Mouse (Mus musculus) C2C12 (cell line): ENCODE data around the gene Insm1.

Experiments
- CEBPB ChIP-seq: IDR thresholded peaks from one replicate; pipeline ENCODE4 v1.6.1; 2011; ENCODE audit warnings: low read depth, mild to moderate bottlenecking, control low read depth, moderate library complexity
- CTCF ChIP-seq: IDR thresholded peaks from one replicate; pipeline ENCODE4 v1.5.1; 2011; ENCODE audit not compliant: control insufficient read depth, insufficient read depth, insufficient read length
- MAX ChIP-seq: IDR thresholded peaks from one replicate; pipeline ENCODE4 v1.6.1; 2011; ENCODE audit warnings: mild to moderate bottlenecking, control low read depth
- MYOD1 ChIP-seq: IDR thresholded peaks from one replicate; pipeline ENCODE4 v1.6.1; 2011; ENCODE audit warnings: low read depth; ENCODE audit not compliant: control insufficient read depth, insufficient read length
- MYOG ChIP-seq: IDR thresholded peaks from one replicate; pipeline ENCODE4 v1.6.1; 2011; ENCODE audit not compliant: control insufficient read depth, insufficient read length; ENCODE audit errors: extremely low read depth
- USF1 ChIP-seq: IDR thresholded peaks from one replicate; pipeline ENCODE4 v1.6.1; 2011; ENCODE audit warnings: low read depth, mild to moderate bottlenecking, control low read depth, moderate library complexity

DNA sequence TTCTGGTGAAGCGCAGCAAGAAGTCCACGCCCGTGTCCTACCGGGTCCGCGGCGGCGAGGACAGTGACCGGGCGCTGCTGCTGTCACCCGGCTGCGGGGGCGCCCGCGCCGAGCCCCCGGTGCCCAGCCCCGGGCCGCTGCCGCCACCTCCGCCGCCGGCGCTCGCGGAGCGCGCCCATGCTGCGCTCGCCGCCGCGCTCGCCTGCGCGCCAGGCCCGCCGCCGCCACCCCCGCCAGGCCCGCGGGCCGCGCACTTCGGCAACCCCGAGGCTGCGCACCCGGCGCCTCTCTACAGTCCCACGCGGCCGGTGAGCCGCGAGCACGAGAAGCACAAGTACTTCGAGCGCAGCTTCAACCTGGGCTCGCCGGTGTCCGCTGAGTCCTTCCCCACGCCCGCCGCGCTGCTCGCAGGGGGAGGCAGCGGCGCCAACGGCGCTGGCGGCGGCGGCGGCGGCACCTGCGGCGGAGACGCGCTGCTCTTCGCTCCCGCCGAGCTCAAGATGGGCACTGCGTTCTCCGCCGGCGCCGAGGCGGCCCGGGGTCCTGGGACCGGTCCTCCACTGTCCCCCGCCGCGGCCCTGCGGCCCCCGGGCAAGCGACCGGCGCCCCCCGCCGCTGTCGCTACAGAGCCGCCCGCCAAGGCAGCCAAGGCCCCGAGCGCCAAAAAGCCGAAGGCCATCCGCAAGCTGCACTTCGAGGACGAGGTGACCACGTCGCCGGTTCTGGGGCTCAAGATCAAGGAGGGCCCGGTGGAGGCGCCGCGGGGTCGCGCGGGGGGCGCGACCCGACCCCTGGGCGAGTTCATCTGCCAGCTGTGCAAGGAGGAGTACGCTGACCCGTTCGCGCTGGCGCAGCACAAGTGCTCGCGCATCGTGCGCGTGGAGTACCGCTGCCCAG is 806 bp downstream of the Insm1 start:
- no peak for TF ChIP-seq CTCF
- TF ChIP-seq USF1: no peak
- TF ChIP-seq CEBPB: no peak
- no peak for TF ChIP-seq MAX
- TF ChIP-seq MYOD1: no peak
- TF ChIP-seq MYOG: no peak
